Mouse (Mus musculus) stomach, postnatal 0 days (tissue): Measurements from ENCODE around the gene Rps21.

Source experiments
- CTCF ChIP-seq: IDR thresholded peaks from 2 replicates; pipeline ENCODE4 v1.5.1; 2016; ENCODE audit warnings: antibody characterized with exemption, low read depth, mild to moderate bottlenecking, moderate library complexity
- EP300 ChIP-seq: optimal IDR thresholded peaks from 2 replicates; pipeline ENCODE3; 2016; ENCODE audit warnings: antibody characterized with exemption

GRCm38 (mm10) chr2:180291566-180291965 is 34.4 kb downstream of the Rps21 start:
- no peak for TF ChIP-seq EP300
- no peak for TF ChIP-seq CTCF
